Mouse (Mus musculus) hindbrain, embryonic 11.5 days (tissue): ENCODE data around the gene Ephx1. TPM values are rescaled to one million over a fixed set of nuclear protein-coding genes. Genes with fewer than 3 reads are reported as not detected.

Experiments used
- ATAC-seq: fragments of 200-750 bp; cut with Nextera tagmentation; 2 replicates; pipeline ENCODE4 v1.8.0; 2017; ENCODE audit warnings: mild to moderate bottlenecking, moderate TSS enrichment, moderate library complexity; ENCODE audit not compliant: low FRiP score
- DNase-seq: peaks from one replicate; pipeline ENCODE4 v3.0.0-alpha.2; 2015; ENCODE audit warnings: low spot score
- H3K27ac ChIP-seq: fragments of 300-500 bp; sonication (generic); 2 replicates; pipeline ENCODE4 v1.5.1; 2014; ENCODE audit warnings: mild to moderate bottlenecking, low read depth, low read length
- H3K27me3 ChIP-seq: fragments of 300-500 bp; sonication (generic); 2 replicates; pipeline ENCODE4 v1.6.1; 2014; ENCODE audit warnings: mild to moderate bottlenecking, low read length, moderate library complexity, mixed read lengths; ENCODE audit not compliant: control insufficient read depth, insufficient read depth
- H3K36me3 ChIP-seq: fragments of 300-500 bp; sonication (generic); 2 replicates; pipeline ENCODE4 v1.6.1; 2014; ENCODE audit warnings: mild to moderate bottlenecking, low read length, moderate library complexity, mixed read lengths; ENCODE audit not compliant: control insufficient read depth, insufficient read depth
- H3K4me1 ChIP-seq: fragments of 300-500 bp; sonication (generic); replicated peaks from 2 replicates; pipeline ENCODE4 v1.6.1; 2014; ENCODE audit warnings: low read length, mixed read lengths; ENCODE audit not compliant: control insufficient read depth, insufficient read depth
- H3K4me2 ChIP-seq: fragments of 300-500 bp; sonication (generic); replicated peaks from 2 replicates; pipeline ENCODE4 v1.6.1; 2014; ENCODE audit warnings: mild to moderate bottlenecking, low read depth, low read length
- H3K4me3 ChIP-seq: fragments of 300-500 bp; sonication (generic); 2 replicates; pipeline ENCODE4 v1.5.1; 2014; ENCODE audit warnings: low read depth, low read length
- H3K9ac ChIP-seq: fragments of 300-500 bp; sonication (generic); 2 replicates; pipeline ENCODE4 v1.6.1; 2014; ENCODE audit warnings: low read depth, low read length
- H3K9me3 ChIP-seq: fragments of 300-500 bp; sonication (generic); 2 replicates; pipeline ENCODE4 v1.6.1; 2016; ENCODE audit warnings: low read length; ENCODE audit not compliant: control insufficient read depth
- WGBS: fragments of 180-500 bp; shearing (Covaris S2); extraction: QIAGEN DNeasy Blood & Tissue Kit; methylation state at CpG from one replicate; pipeline ENCODE4 v1.1.7; 2014; 5-methylcytosine and 5-hydroxymethylcytosine counted together
- polyA plus RNA-seq: library from polyadenylated mRNA; unstranded; fragments of >200 nt; fragmentation: Nextera tagmentation; extraction: Ambion mirVana; gene quantifications from 2 replicates; pipeline ENCODE4 v1.2.1, GENCODE M21; 2014

Gene Ephx1
- polyA plus RNA-seq, 1 experiment from 2014 or later, result 1.5 TPM

DNA sequence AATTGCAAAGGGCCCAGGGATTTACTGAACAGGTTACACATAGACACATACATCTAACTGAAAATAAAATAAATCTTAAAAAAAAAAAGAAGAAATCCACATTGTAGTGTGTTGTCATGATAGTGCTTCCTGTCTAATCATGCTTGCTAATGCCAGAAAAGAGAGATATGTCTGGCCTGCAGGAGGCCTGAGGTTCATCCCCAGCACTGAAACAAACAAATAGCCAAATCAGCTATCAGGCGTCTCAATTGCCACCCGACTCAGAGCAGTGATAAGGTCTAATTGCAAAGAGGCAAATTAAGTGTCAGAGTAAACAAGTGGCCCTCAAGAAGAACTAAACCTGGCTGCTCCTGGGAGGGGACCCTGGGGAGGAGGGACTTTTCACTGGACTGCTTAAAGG lies 91.1 kb downstream of the Ephx1 start:
- no peak overlapping the region for H3K9ac ChIP-seq
- WGBS, result 82% methylated on average over 2 of the region's 2 CpGs
- no peaks in the 10 kb centered on the region for H3K36me3 ChIP-seq
- DNase-seq, result no peak
- H3K4me3 ChIP-seq, result no peak overlapping the region
- no peak overlapping the region for H3K27ac ChIP-seq
- no peak for ATAC-seq
- H3K27me3 ChIP-seq, result peaks cover 12% of the 10 kb centered on the region
- H3K4me2 ChIP-seq, result no peak overlapping the region
- H3K9me3 ChIP-seq, result no peaks in the 10 kb centered on the region
- H3K4me1 ChIP-seq, result no peaks in the 10 kb centered on the region; the same call in 1 of the 2 replicates

DNA sequence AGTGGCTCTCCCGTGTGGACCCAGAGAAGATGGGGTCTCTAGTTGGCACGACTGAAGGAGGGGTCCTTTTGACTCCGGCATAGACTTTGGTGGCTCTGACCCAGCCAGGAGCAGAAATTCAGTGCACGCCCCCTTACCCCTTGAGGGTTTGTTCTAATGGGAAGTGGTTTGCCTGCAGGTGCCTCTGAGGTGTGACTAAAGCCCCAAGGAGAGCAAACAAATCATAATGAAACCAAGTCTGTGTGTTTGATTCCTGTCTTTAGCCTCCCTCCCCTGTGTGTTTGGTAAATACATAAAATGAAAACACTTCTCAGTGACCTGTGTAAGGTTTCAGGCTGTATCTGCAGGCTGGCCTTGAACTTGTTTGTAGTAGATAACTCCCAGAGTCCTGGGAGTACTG lies 94.4 kb downstream of the Ephx1 start:
- no peaks in the 10 kb centered on the region for H3K27me3 ChIP-seq
- H3K9ac ChIP-seq, result no peak overlapping the region
- no peak overlapping the region for H3K27ac ChIP-seq
- no peaks in the 10 kb centered on the region for H3K9me3 ChIP-seq
- H3K4me1 ChIP-seq, result no peaks in the 10 kb centered on the region
- no peak overlapping the region for H3K4me2 ChIP-seq
- no peaks in the 10 kb centered on the region for H3K36me3 ChIP-seq
- no peak overlapping the region for H3K4me3 ChIP-seq
- 57% methylated on average over 4 of the region's 4 CpGs for WGBS
- ATAC-seq (no peak), DNase-seq (no peak)

Other genes starting within 250 kb of the Ephx1 start
- 3,542 and 3,682 TPM in 2 replicates for gene H3f3a, start 207.0 kb downstream of the Ephx1 start, polyA plus RNA-seq
- gene Sde2, start 169.8 kb downstream of the Ephx1 start, polyA plus RNA-seq, result 33.8 and 34.7 TPM in 2 replicates
- gene Lefty2, start 127.8 kb downstream of the Ephx1 start, polyA plus RNA-seq, result not detected in 2 replicates
- gene Pycr2, start 116.6 kb downstream of the Ephx1 start, polyA plus RNA-seq, result 81.2 and 88.5 TPM in 2 replicates
- gene Lefty1, start 85.9 kb downstream of the Ephx1 start, polyA plus RNA-seq, result 0.39 and 0.90 TPM in 2 replicates
- gene Tmem63a, start 78.6 kb downstream of the Ephx1 start, polyA plus RNA-seq, result 3.0 and 3.4 TPM in 2 replicates
- not detected in 2 replicates for gene 9130409I23Rik, start 30.3 kb upstream of the Ephx1 start, polyA plus RNA-seq
- 37.9 and 38.5 TPM in 2 replicates for gene Nvl, start 123.3 kb upstream of the Ephx1 start, polyA plus RNA-seq
- gene Cnih4, start 123.8 kb upstream of the Ephx1 start, polyA plus RNA-seq, result 87.9 and 91.1 TPM in 2 replicates
- 41.3 and 50.1 TPM in 2 replicates for gene Wdr26, start 191.1 kb upstream of the Ephx1 start, polyA plus RNA-seq